Mouse (Mus musculus) heart, postnatal 0 days (tissue): ENCODE measurements at regions not wholly inside any gene's neighbourhood (a gene's known extent, or its start where the extent isn't known, plus 50 kb on each side); places are given as distances from the start of the nearest gene placed in this dataset.

Experiments
- CTCF ChIP-seq: IDR thresholded peaks from 2 replicates; pipeline ENCODE4 v1.5.1; 2016; ENCODE audit warnings: antibody characterized with exemption, control low read depth, low read depth
- EP300 ChIP-seq: IDR thresholded peaks from 2 replicates; pipeline ENCODE4 v1.6.1; 2016; ENCODE audit warnings: antibody characterized with exemption, low read depth

DNA sequence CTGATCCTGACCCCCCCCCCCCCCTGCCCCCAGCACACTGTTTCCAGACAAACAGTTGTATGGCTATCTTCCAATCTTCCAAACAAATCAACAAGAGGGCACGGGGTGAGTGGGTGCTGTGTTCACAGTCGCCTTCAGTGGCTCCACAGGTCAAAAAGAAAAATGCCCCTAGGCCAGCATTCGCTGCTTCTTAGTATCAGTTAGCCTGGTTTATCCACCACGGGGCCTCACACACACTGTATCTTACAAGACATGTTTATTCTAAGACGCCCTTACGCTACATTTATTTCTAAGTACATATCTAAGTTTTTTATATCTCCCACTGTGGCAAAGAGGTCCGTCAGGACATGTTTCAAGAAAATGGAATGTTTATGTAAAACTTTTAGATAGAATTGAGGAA is 177.4 kb upstream of the Satb2 start:
- no peak for TF ChIP-seq EP300
- TF ChIP-seq CTCF: no peak
